8 mouse cellular contexts compared by ENCODE assay signal in genomic region chr1:68046551-68046970, GRCm38 (mm10).
DNase-seq lines count a peak whose midpoint lies in the region; ATAC-seq lines count a peak whose summit lies in the region.

No protein-coding gene starts in this region.

- no peaks in the 10 kb centered on the region for H3K4me1 ChIP-seq in lung, embryonic 16.5 days (replicated peaks; ENCODE audit: control insufficient read depth, insufficient read depth, low read length)
- H3K4me1 ChIP-seq in limb, embryonic 12.5 days (replicated peaks), result 0 out of 2 replicates have a peak, but pooled peaks cover 2% of the 10 kb centered on the region

- ATAC-seq in lung, embryonic 16.5 days (ENCODE audit: low read depth), result no peak
- ATAC-seq in limb, embryonic 12.5 days (ENCODE audit: insufficient number of reproducible peaks, insufficient read depth, low FRiP score, low TSS enrichment, low read depth), result no peak

- peak; percentile 5 for DNase-seq in adrenal gland, postnatal 14 days
- no peak for DNase-seq in adrenal gland, adult 8-10 months
- DNase-seq in lung, adult 18-20 months, result no peak
- DNase-seq in right cerebral cortex, adult 2 months (ENCODE audit: low spot score in 2 of 2), result peak; percentile 14 to 20
- DNase-seq in adrenal gland, postnatal 4 days (ENCODE audit: low spot score in 2 of 2), result no peak
- DNase-seq in adrenal gland, adult 18-20 months (ENCODE audit: low spot score in 2 of 2), result no peak

- WGBS in lung, embryonic 16.5 days, result 4% methylated on average over 7 of the region's 7 CpGs
- WGBS in limb, embryonic 12.5 days, result 8% methylated on average over 7 of the region's 7 CpGs

- H3K4me3 ChIP-seq in lung, embryonic 16.5 days (ENCODE audit: low read length), result peak overlapping the region; percentile 39
- peak overlapping the region; percentile 34 for H3K4me3 ChIP-seq in limb, embryonic 12.5 days (replicated peaks)

- H3K4me2 ChIP-seq in lung, embryonic 16.5 days (ENCODE audit: low read depth, low read length), result peak overlapping the region; percentile 56
- peak overlapping the region; percentile 54 for H3K4me2 ChIP-seq in limb, embryonic 12.5 days

- no peaks in the 10 kb centered on the region for H3K27me3 ChIP-seq in lung, embryonic 16.5 days (ENCODE audit: control insufficient read depth, insufficient read depth, low read depth, low read length)
- H3K27me3 ChIP-seq in limb, embryonic 12.5 days, result no peaks in the 10 kb centered on the region

- no peaks in the 10 kb centered on the region for H3K36me3 ChIP-seq in lung, embryonic 16.5 days (ENCODE audit: control insufficient read depth, insufficient read depth, low read length)
- no peaks in the 10 kb centered on the region for H3K36me3 ChIP-seq in limb, embryonic 12.5 days

- no peaks in the 10 kb centered on the region for H3K9me3 ChIP-seq in lung, embryonic 16.5 days (ENCODE audit: control insufficient read depth, low read length)
- no peaks in the 10 kb centered on the region for H3K9me3 ChIP-seq in limb, embryonic 12.5 days

- H3K27ac ChIP-seq in lung, embryonic 16.5 days (ENCODE audit: low read length), result no peak overlapping the region
- no peak overlapping the region for H3K27ac ChIP-seq in limb, embryonic 12.5 days

- no peak overlapping the region for H3K9ac ChIP-seq in lung, embryonic 16.5 days (ENCODE audit: low read length)
- no peak overlapping the region for H3K9ac ChIP-seq in limb, embryonic 12.5 days (replicated peaks)

Comparison
In these comparisons a context has a peak if more than half of its experiments do, and no peak if none do; other contexts are left out.
1. DNase-seq: peak in adrenal gland, postnatal 14 days (single experiment) and right cerebral cortex, adult 2 months (2 of 2); none in adrenal gland, adult 8-10 months (single experiment), lung, adult 18-20 months (0 of 2), adrenal gland, postnatal 4 days (0 of 2) and adrenal gland, adult 18-20 months (0 of 2).